Mouse (Mus musculus) urinary bladder, postnatal 4 days (tissue): ENCODE results near the gene Ccdc34.
"Not testable (repeated sequence)": the region's sequence is repeated elsewhere in the genome, so short reads cannot be mapped to it uniquely, and the experiment has no call there.

ENCODE experiments used
- DNase-seq, 2 experiments: peaks; one replicate each; pipeline ENCODE4 v3.0.0; 2021 to 2022; ENCODE audit warnings: low spot score in 2 of 2

Ccdc34 gene

GRCm38 (mm10) chr2:110077655-110078054 lies 60.0 kb downstream of the Ccdc34 start:
- no peak for DNase-seq

GRCm38 (mm10) chr2:110080532-110080931 lies 62.9 kb downstream of the Ccdc34 start:
- no peak for DNase-seq

DNA sequence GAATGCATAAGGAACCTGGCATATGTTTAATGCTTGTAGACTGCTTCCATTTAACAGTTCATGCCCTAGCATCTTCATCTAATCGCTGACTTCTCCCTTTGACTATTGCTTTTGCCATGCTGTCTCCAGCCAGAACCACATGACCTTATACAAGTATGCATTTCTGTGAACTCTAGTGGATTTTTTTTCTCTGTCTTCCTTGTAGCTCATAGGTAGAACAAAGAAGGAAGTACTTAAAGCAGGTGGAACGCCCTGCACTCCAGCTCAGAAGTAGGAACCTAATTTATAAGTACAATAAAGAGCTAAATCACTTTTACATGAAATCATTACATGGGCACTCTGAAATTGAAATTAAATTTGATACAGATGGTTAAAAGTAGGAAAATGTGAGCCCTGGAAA lies 65.4 kb downstream of the Ccdc34 start:
- no peak for DNase-seq

GRCm38 (mm10) chr2:110085701-110086143 lies 68.1 kb downstream of the Ccdc34 start:
- DNase-seq, result peak in 1 of 2 experiments; percentile 30

DNA sequence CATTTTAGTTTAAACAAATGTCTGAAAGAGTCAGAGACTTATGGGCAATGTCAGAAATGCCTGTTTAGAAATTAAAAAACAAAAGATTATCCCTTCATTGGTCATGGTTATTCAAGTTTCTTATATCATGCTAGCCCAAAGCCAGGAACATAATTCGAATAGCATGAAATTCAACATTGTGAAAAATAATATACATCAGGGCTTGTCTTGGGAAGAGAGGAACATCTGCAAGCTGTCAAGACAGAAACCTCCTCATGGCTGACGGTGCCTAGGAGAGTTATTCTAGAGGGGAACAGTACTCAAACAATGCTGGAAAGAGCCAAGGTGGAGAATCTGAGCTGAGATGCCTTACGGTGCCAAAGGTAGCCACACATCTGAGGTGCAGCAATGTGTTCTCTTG lies 96.5 kb downstream of the Ccdc34 start:
- DNase-seq, result no peak

GRCm38 (mm10) chr2:110129396-110129795 lies 111.8 kb downstream of the Ccdc34 start:
- DNase-seq, result no peak

DNA sequence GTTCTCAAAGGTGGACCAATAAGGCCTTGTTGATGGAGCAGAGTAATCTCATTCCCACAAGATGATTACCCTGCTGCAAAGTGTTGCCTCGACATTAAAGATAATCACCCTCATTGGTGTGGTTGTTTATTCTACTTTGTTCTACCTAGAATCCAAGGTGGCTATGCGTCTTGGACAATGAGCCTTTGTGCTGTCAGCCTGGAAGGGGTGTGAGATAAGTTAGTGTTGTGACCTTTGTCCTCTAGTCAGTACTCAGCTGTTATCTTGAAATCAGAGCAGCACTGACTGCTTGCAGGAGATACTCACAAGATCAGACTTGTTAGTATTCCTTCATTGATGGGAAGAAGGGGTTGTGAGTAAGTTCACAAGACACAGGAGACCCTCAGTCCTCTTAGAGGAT lies 114.0 kb downstream of the Ccdc34 start:
- DNase-seq, result no peak

DNA sequence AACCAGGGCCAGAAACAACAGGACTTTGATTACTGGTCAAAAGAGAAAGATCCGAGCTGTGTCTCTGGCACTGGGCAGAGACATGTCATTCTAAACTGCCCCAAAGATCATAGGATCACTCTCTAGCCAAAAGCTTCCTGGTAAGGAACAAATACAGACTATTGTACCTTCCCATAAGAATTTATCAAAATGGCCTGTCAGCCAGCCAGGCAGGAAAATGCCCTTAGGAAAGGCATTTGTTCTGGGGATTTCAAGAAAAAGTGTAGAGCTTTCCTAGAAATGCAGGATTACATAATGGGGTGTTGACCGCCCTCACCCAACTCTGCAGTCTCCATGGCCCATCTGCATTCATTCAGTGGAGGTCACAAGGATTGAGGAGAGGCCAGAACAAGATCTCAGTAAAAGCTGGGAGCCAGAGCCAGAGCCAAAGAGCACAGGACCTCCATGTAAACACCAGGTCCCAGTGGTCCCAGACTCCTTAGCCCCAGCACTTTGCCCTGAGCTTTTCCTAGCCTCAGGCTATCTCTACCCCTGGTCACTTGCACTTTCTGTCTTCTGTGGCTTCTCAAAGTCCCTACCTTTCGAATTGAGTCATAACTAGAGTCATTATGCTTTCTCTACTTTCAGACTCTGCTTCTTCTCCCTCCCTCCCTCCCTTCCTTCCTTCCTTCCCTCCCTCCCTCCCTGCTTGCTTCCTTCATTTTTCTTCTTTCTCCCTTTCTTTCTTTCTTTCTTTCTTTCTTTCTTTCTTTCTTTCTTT lies 115.9 kb downstream of the Ccdc34 start:
- no peak for DNase-seq

GRCm38 (mm10) chr2:110134765-110135594 lies 117.4 kb downstream of the Ccdc34 start:
- no peak for DNase-seq

DNA sequence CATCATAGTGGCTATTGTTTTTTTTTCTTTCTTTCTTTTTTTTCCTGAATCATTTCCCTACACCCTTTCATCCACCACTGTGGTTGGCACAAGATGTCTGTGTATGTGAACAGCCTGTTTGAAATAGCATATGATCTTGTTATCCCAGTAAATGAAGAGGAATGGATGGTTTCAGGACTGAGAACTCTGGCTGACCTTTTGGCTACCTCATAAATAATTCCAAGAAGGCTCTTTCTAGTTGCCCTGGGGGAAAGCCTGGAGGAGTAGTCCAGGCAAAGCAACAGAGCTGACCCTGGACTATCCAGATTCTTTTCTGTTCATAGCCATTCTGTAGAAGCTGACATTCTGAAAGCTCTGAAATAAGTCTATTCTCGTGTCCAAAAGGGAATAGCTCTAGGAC lies 119.7 kb downstream of the Ccdc34 start:
- DNase-seq, result no peak

DNA sequence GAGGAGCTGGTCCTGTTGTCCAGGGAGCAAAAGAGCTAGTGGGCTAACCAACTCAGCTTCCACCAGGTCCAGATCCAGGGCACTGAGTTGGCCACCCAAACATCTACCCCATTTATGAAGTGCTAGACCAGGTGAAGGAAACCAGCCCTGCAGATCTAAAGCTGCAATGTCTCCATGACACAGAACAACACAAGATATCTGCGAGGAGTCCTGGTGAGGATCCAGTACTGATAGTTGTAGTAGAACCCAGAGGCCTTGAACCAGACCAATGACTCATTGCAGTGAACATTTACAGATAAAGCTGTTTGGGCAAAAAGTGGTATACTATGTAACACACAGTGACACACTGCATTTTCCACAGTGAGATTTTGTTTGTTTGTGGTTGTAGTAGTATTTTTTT lies 120.5 kb downstream of the Ccdc34 start:
- no peak for DNase-seq

GRCm38 (mm10) chr2:110147980-110148379 lies 130.4 kb downstream of the Ccdc34 start:
- DNase-seq, result not testable (repeated sequence)

GRCm38 (mm10) chr2:110149246-110149645 lies 131.6 kb downstream of the Ccdc34 start:
- DNase-seq, result no peak

GRCm38 (mm10) chr2:110156321-110156720 lies 138.7 kb downstream of the Ccdc34 start:
- DNase-seq, result no peak

- no peak for DNase-seq
Measured at GRCm38 (mm10) chr2:110165003-110165402, 147.4 kb downstream of the Ccdc34 start.

DNA sequence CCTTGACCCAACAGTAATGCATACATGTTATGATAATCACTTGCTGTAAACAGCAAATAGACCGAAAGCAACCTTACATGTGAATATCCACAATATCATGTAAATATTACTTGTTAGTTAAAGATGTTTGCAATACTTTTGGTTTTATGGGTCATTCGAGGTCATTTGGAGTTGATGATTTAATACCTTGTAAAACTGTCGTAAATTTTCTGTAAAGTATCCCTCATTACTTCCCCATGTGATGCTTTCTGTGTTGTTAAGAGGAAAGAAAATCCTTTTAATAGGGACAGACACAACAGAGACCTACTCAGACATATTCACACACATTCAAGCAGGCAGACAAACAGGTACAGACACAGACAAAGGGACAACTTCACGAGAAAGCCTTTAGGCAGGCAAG lies 150.1 kb downstream of the Ccdc34 start:
- no peak for DNase-seq

- DNase-seq, result no peak
Measured at GRCm38 (mm10) chr2:110168361-110168760, 150.7 kb downstream of the Ccdc34 start.

- DNase-seq, result no peak
Measured at GRCm38 (mm10) chr2:110172456-110172855, 154.8 kb downstream of the Ccdc34 start.

GRCm38 (mm10) chr2:110173818-110174247 lies 156.2 kb downstream of the Ccdc34 start:
- no peak for DNase-seq

DNA sequence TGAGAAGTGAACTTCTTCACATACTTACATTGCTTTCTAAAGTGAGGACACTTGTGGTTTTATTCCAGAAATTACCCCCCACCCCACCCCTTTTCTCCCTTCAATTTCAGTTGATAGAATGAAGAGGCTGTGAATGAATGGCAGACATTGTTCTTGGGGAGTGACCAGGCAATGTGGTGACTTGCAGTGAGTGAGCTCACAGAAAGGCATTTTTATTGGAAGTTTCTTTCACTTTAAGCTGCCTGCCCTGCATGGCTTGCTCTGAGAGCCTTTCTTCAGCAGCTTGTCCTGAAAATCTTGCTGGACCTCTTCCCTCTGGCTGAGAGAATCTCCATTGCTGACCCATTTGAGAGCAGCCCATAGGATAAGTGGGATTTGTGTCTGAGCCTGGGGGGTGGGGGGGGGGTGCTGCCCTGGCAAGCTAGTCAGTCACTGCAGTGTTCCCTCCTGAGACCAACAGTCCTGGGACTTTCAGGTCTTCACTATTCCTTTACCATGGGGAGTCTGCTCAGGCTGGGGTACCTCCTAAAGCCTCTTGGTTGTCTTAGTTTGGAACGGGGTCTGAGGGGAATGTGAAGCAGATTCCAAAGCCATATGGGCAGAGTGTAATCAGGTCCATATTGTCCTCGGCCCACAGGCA lies 159.3 kb downstream of the Ccdc34 start:
- DNase-seq, result no peak

- no peak for DNase-seq
Measured at GRCm38 (mm10) chr2:110177406-110177805, 159.8 kb downstream of the Ccdc34 start.

GRCm38 (mm10) chr2:110177879-110178278 lies 160.3 kb downstream of the Ccdc34 start:
- DNase-seq, result peak in 1 of 2 experiments; percentile 60
